Mouse (Mus musculus) hindbrain, postnatal 0 days (tissue): ENCODE results near the gene Fnbp1. TPM values are rescaled to one million over a fixed set of nuclear protein-coding genes. Genes with fewer than 3 reads are reported as not detected.

Experiments
- ATAC-seq: fragments of 200-750 bp; cut with Nextera tagmentation; 2 replicates; pipeline ENCODE4 v1.8.0; 2017; ENCODE audit warnings: mild to moderate bottlenecking, moderate TSS enrichment, moderate library complexity
- DNase-seq: peaks from one replicate; pipeline ENCODE4 v3.0.0-alpha.2; 2015; ENCODE audit warnings: low spot score
- H3K27ac ChIP-seq: fragments of 300-500 bp; sonication (generic); 2 replicates; pipeline ENCODE4 v1.5.1; 2014; ENCODE audit warnings: mild to moderate bottlenecking
- H3K27me3 ChIP-seq: fragments of 300-500 bp; sonication (generic); 2 replicates; pipeline ENCODE4 v1.6.1; 2014; ENCODE audit warnings: low read length, mixed read lengths; ENCODE audit not compliant: insufficient read depth
- H3K36me3 ChIP-seq: fragments of 300-500 bp; sonication (generic); 2 replicates; pipeline ENCODE4 v1.6.1; 2014; ENCODE audit warnings: low read length, mixed read lengths; ENCODE audit not compliant: insufficient read depth
- H3K4me1 ChIP-seq: fragments of 300-500 bp; sonication (generic); 2 replicates; pipeline ENCODE4 v1.6.1; 2014; ENCODE audit warnings: antibody characterized with exemption, low read length, mixed read lengths; ENCODE audit not compliant: insufficient read depth
- H3K4me2 ChIP-seq: fragments of 300-500 bp; sonication (generic); 2 replicates; pipeline ENCODE4 v1.6.1; 2014; ENCODE audit warnings: low read depth, mild to moderate bottlenecking, low read length, moderate library complexity, mixed read lengths
- H3K4me3 ChIP-seq: fragments of 300-500 bp; sonication (generic); 2 replicates; pipeline ENCODE4 v1.5.1; 2014; ENCODE audit warnings: low read length
- H3K9ac ChIP-seq: fragments of 300-500 bp; sonication (generic); replicated peaks from 2 replicates; pipeline ENCODE4 v1.6.1; 2014; ENCODE audit warnings: mild to moderate bottlenecking, low read length, moderate library complexity, mixed read lengths
- H3K9me3 ChIP-seq: fragments of 300-500 bp; sonication (generic); 2 replicates; pipeline ENCODE4 v1.6.1; 2016; ENCODE audit warnings: low read length, mixed read lengths
- CTCF ChIP-seq: IDR thresholded peaks from 2 replicates; pipeline ENCODE4 v1.5.1; 2016; ENCODE audit warnings: antibody characterized with exemption, control low read depth, low read depth
- WGBS: fragments of 180-500 bp; shearing (Covaris S2); extraction: QIAGEN DNeasy Blood & Tissue Kit; methylation state at CpG from one replicate; pipeline ENCODE4 v1.1.7; 2014; 5-methylcytosine and 5-hydroxymethylcytosine counted together
- polyA plus RNA-seq: library from polyadenylated mRNA; unstranded; fragments of >200 nt; fragmentation: Nextera tagmentation; extraction: Ambion mirVana; gene quantifications from 2 replicates; pipeline ENCODE4 v1.2.1, GENCODE M21; 2015
- total RNA-seq: library from RNA; depleted of rRNA; stranded (reverse); fragments of >200 nt; gene quantifications from 2 replicates; pipeline ENCODE4 v1.2.3, GENCODE M21; 2014

The Fnbp1 gene
- total and polyA plus RNA-seq, 2 experiments from 2014 or later = 24.1 to 32.1 TPM

GRCm38 (mm10) chr2:31111685-31112084 is 30.1 kb downstream of the Fnbp1 start:
- H3K4me2 ChIP-seq = no peak overlapping the region
- H3K27me3 ChIP-seq = no peaks in the 10 kb centered on the region
- H3K36me3 ChIP-seq = no peaks in the 10 kb centered on the region
- no peak overlapping the region for H3K9ac ChIP-seq
- peaks cover 14% of the 10 kb centered on the region for H3K4me1 ChIP-seq
- no peak overlapping the region for H3K27ac ChIP-seq
- DNase-seq (no peak), ATAC-seq (no peak)
- 79% methylated on average over 6 of the region's 6 CpGs for WGBS
- H3K9me3 ChIP-seq = no peaks in the 10 kb centered on the region
- no peak for TF ChIP-seq CTCF
- no peak overlapping the region for H3K4me3 ChIP-seq

- H3K4me3 ChIP-seq = no peak overlapping the region
- no peak overlapping the region for H3K4me2 ChIP-seq
- ATAC-seq = no peak
- H3K27ac ChIP-seq = no peak overlapping the region
- TF ChIP-seq CTCF = no peak
- no peak overlapping the region for H3K9ac ChIP-seq
- no peaks in the 10 kb centered on the region for H3K9me3 ChIP-seq
- no peak for DNase-seq
- peaks cover 18% of the 10 kb centered on the region for H3K4me1 ChIP-seq
- 75% methylated on average over 12 of the region's 12 CpGs for WGBS
- no peaks in the 10 kb centered on the region for H3K36me3 ChIP-seq
- no peaks in the 10 kb centered on the region for H3K27me3 ChIP-seq
Observed at GRCm38 (mm10) chr2:31109960-31110548, 31.8 kb downstream of the Fnbp1 start.

GRCm38 (mm10) chr2:31108186-31108585 is 33.6 kb downstream of the Fnbp1 start:
- Histone ChIP-seq H3K9me3 (no peaks in the 10 kb centered on the region), H3K36me3 (no peaks in the 10 kb centered on the region), H3K4me2 (no peak overlapping the region), H3K4me1 (peaks cover 18% of the 10 kb centered on the region), H3K4me3 (no peak overlapping the region), H3K27ac (peak overlapping the region; percentile 90), H3K27me3 (no peaks in the 10 kb centered on the region), H3K9ac (no peak overlapping the region)
- ATAC-seq (no peak), DNase-seq (no peak)
- TF ChIP-seq CTCF = no peak
- 82% methylated on average over 6 of the region's 6 CpGs for WGBS

GRCm38 (mm10) chr2:31106621-31107320 is 35.0 kb downstream of the Fnbp1 start:
- peak; percentile 1; the same call in 1 of the 2 replicates for TF ChIP-seq CTCF
- DNase-seq (peak; percentile 87), ATAC-seq (peak; percentile 87)
- peak overlapping the region; percentile 90 for H3K27ac ChIP-seq
- WGBS = 17% methylated on average over 11 of the region's 11 CpGs
- no peaks in the 10 kb centered on the region for H3K36me3 ChIP-seq
- no peaks in the 10 kb centered on the region for H3K27me3 ChIP-seq
- peaks cover 18% of the 10 kb centered on the region for H3K4me1 ChIP-seq
- no peak overlapping the region for H3K4me3 ChIP-seq
- no peaks in the 10 kb centered on the region for H3K9me3 ChIP-seq
- peak overlapping the region; percentile 30; the same call in 1 of the 2 replicates for H3K9ac ChIP-seq
- H3K4me2 ChIP-seq = peak overlapping the region; percentile 38

- Histone ChIP-seq H3K27me3 (no peaks in the 10 kb centered on the region), H3K9me3 (no peaks in the 10 kb centered on the region), H3K4me3 (no peak overlapping the region), H3K36me3 (no peaks in the 10 kb centered on the region), H3K9ac (0 out of 2 replicates have a peak overlapping the region, but pooled peaks have one; percentile 30), H3K4me1 (peaks cover 18% of the 10 kb centered on the region), H3K4me2 (no peak overlapping the region), H3K27ac (peak overlapping the region; percentile 90)
- 88% methylated on average over 3 of the region's 3 CpGs for WGBS
- ATAC-seq (no peak), DNase-seq (no peak)
- TF ChIP-seq CTCF = no peak
Observed at GRCm38 (mm10) chr2:31106004-31106403, 35.8 kb downstream of the Fnbp1 start.

DNA sequence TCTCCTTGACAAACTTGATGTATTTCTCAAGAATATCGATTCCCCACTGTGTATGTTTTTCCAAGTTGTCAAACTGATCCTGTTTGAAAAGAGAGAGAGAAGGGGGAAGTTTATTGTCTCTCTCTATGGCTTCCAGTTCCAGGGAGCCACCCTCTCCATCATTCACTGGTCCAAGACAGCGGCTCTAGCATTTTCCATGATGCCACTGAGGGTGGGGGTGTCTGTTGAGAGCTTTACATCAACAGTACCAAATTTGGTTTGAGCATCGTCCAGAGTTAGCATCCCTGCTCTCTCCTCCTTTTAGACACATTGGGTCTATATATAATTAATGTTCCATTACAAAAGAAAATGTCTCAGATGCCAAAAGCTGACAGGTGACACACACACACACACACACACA is 36.5 kb downstream of the Fnbp1 start:
- Histone ChIP-seq H3K4me2 (no peak overlapping the region), H3K36me3 (no peaks in the 10 kb centered on the region), H3K9me3 (no peaks in the 10 kb centered on the region), H3K27me3 (no peaks in the 10 kb centered on the region), H3K9ac (no peak overlapping the region), H3K27ac (no peak overlapping the region), H3K4me3 (no peak overlapping the region), H3K4me1 (peaks cover 18% of the 10 kb centered on the region)
- ATAC-seq (no peak), DNase-seq (no peak)
- no peak for TF ChIP-seq CTCF
- 65% methylated on average over 3 of the region's 3 CpGs for WGBS

GRCm38 (mm10) chr2:31103321-31103720 is 38.5 kb downstream of the Fnbp1 start:
- Histone ChIP-seq H3K4me2 (no peak overlapping the region), H3K4me3 (no peak overlapping the region), H3K9ac (no peak overlapping the region), H3K27ac (no peak overlapping the region), H3K4me1 (peaks cover 16% of the 10 kb centered on the region), H3K36me3 (no peaks in the 10 kb centered on the region), H3K9me3 (no peaks in the 10 kb centered on the region), H3K27me3 (no peaks in the 10 kb centered on the region)
- WGBS = 55% methylated on average over 8 of the region's 8 CpGs
- TF ChIP-seq CTCF = no peak
- ATAC-seq (no peak), DNase-seq (no peak)
